Mouse (Mus musculus) granulocyte monocyte progenitor cell, adult 5-6 weeks (primary cell): ENCODE results near the gene Slc5a4a. TPM values are rescaled to one million over a fixed set of nuclear protein-coding genes. Genes with fewer than 3 reads are reported as not detected.

Source experiments
- ATAC-seq: replicated peaks from 2 replicates; pipeline ENCODE4 v1.8.0; 2016; ENCODE audit warnings: mild to moderate bottlenecking, moderate TSS enrichment, inconsistent platforms; ENCODE audit not compliant: poor library complexity, severe bottlenecking
- total RNA-seq, 2 experiments: library from RNA; stranded (forward) in 1 of 2; stranded (reverse) in 1 of 2; fragments of 200-712, 200-1000 nt in 1 of 2; fragments of >200 nt in 1 of 2; fragmentation: Nextera tagmentation in 1 of 2; gene quantifications; 2 replicates each; pipeline ENCODE4 v1.2.3; 2014 to 2017

Gene Slc5a4a
- total RNA-seq, 2 experiments from 2014 or later, result not detected

DNA sequence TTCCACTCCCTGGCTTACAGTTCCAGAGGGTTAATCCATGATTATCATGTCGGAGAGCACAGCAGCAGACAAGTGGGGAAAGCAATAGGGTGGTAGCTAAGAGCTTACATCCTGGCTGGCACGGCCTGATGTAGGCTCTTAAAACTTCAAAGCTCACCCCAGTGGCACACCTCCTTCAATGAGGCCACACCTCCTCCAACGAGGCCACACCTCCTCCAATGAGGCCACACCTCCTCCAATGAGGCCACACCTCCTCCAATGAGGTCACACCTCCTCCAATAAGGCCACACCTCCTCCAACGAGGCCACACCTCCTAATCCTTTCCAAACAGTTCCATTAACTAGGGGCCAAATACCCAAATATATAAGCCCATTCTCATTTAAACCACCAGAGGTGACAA is 66.9 kb downstream of the Slc5a4a start:
- ATAC-seq, result no peak

DNA sequence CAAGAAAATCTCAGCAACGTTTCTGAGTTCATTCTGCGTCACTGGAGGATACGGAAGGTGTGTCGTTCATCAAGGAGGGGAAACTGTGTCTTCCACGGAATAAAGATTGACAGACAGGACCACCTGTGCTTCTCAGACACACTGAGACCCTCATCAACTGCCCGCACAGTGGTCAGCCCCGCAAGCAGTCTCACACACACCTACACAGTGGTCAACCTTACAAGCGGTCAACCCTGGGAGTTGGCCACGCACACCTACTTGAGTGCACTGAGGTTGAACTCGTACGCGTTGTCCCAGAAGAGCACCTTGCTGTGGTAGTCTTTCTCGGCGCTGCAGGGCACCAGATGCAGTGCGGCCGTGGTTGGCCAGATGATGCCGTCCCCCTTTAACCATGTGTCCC is 69.8 kb downstream of the Slc5a4a start:
- ATAC-seq, result no peak

DNA sequence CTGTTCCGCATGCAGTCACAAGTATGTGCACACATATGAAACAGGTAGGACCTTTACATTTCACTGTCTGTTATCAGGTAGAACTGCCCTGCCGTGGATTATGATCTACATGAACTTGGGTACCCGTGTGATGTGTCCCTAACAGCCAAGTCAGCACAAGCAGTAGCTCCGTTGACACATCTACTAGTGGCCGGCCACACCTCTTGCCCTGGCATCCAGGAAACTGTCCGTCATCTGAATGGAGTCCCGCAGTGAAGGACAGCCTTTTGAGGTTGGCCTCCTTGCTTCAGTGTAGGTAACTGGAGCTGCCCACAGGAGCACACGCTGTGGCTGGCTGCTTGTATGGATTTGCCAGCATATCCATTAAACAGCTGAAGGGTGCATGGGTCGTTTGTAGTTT is 71.0 kb downstream of the Slc5a4a start:
- ATAC-seq, result no peak

DNA sequence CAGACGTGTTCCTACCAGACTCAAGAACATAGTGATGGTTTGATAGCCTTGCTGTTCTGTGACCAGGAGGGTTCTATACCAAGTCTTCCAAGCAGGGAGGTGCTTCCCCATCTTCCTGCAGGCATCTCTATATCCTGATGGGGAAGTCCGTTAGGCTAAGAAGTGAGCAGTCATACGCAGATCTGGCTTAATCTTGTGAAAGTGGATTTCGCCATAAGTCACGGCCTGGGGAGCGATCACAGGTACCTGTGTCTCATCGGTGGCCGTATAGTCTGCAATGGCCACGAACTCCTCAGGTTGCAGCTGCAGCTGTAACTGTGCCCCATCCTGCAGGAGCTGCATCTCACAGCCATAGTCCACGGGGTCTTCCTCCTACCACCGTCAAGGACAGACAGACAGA is 78.7 kb downstream of the Slc5a4a start:
- ATAC-seq, result peak; percentile 72

DNA sequence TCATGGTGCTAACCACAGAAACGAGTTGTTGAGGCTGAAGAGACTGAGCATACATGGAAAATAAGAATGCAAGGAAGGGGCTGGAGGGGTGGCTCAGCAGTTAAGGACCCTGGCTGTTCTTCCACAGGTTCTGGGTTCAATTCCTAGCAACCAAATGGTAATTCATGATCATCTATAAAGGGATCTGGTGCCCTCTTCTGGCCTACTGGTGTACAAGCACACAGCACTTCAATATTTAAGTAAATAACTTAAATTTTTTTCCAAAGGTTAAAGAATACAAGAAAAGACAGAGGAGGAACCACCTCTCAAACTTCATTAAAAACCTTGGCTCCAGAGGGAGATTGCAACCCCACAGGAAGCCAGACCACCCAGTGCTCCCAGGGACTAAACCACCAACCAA is 82.4 kb downstream of the Slc5a4a start:
- ATAC-seq, result no peak; the same call in 1 of the 2 replicates

DNA sequence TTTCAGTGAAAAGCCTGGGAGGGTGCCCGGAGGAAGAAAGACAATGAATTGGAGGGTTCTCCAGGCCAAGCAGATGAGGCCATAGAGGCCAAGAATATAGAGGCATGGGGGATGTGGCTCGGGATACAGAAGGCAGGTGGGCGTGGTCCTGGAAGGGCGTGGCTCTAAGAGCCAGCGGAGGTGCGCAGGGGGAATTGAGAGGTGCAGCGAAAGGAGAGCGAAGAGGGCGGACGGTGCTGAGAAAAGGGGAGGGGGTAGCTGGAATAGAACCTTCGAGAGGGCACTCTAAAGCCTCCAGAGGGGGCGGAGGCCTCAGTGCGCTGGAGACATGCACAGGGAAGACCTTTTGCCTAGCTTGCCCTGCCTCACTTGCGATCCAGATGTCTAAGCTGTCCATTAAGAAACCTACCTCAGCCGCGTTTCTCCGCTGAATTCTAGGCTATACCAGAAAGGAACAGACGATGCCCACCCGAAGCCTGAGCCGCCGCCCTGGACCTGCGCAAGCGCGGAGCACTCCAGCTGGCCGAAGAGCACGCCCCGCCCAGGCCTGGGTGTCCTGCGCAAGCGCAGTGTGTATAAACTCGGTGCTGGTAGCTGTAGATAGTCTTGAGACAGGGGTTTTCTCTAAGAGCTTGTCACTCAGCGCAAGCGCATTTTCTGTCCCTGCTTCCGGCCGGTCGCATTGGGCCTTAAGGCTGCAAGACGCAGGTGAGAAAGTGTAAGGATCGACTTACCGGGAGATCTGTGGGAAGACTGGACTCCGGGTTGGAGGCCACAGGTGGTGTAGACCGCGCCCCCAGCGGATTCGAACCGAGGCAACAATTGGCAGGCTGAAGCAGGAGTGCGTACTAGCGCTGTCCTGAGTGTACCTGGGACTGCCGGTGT is 90.3 kb downstream of the Slc5a4a start, which contains the start of gene Prmt2:
TSS of gene Prmt2 (minus strand) at position 525 of the 885 bp plus-strand sequence.
- peak; percentile 96 for ATAC-seq

Other genes starting within 250 kb of the Slc5a4a start
- 80.0 and 102 TPM in 2 replicates for gene Smarcb1, start 225.8 kb upstream of the Slc5a4a start, total RNA-seq (2014; fragmentation: Nextera tagmentation)
- gene Smarcb1, start 225.8 kb upstream of the Slc5a4a start, total RNA-seq (2017), result 58.0 and 79.4 TPM in 2 replicates
- 60.4 and 66.7 TPM in 2 replicates for gene Chchd10, start 214.3 kb upstream of the Slc5a4a start, total RNA-seq (2014; fragmentation: Nextera tagmentation)
- gene Chchd10, start 214.3 kb upstream of the Slc5a4a start, total RNA-seq (2017), result 33.2 and 37.5 TPM in 2 replicates
- gene Mmp11, start 211.0 kb upstream of the Slc5a4a start, total RNA-seq (2014; fragmentation: Nextera tagmentation), result 0.41 TPM in 1 of 2 replicates, not detected in the other
- gene Mmp11, start 211.0 kb upstream of the Slc5a4a start, total RNA-seq (2017), result not detected in 2 replicates
- gene Gm867, start 206.8 kb upstream of the Slc5a4a start, total RNA-seq (2014; fragmentation: Nextera tagmentation), result not detected in 2 replicates
- gene Gm867, start 206.8 kb upstream of the Slc5a4a start, total RNA-seq (2017), result not detected in 2 replicates
- gene Vpreb3, start 204.4 kb upstream of the Slc5a4a start, total RNA-seq (2014; fragmentation: Nextera tagmentation), result not detected in 2 replicates
- not detected in 2 replicates for gene Vpreb3, start 204.4 kb upstream of the Slc5a4a start, total RNA-seq (2017)
- gene Gm5134, start 192.9 kb upstream of the Slc5a4a start, total RNA-seq (2014; fragmentation: Nextera tagmentation), result 0.77 and 1.7 TPM in 2 replicates
- 0.36 and 0.43 TPM in 2 replicates for gene Gm5134, start 192.9 kb upstream of the Slc5a4a start, total RNA-seq (2017)
- gene Zfp280b, start 114.8 kb upstream of the Slc5a4a start, total RNA-seq (2014; fragmentation: Nextera tagmentation), result 5.7 and 25.2 TPM in 2 replicates
- gene Zfp280b, start 114.8 kb upstream of the Slc5a4a start, total RNA-seq (2017), result 7.8 and 22.6 TPM in 2 replicates
- gene Slc5a4b, start 36.5 kb upstream of the Slc5a4a start, total RNA-seq (2014; fragmentation: Nextera tagmentation), result not detected in 2 replicates
- gene Slc5a4b, start 36.5 kb upstream of the Slc5a4a start, total RNA-seq (2017), result not detected in 2 replicates
- 3.5 TPM in 1 of 2 replicates, not detected in the other for gene Prmt2, start 90.4 kb downstream of the Slc5a4a start, total RNA-seq (2014; fragmentation: Nextera tagmentation)
- gene Prmt2, start 90.4 kb downstream of the Slc5a4a start, total RNA-seq (2017), result 0.41 and 1.5 TPM in 2 replicates
- gene S100b, start 106.4 kb downstream of the Slc5a4a start, total RNA-seq (2014; fragmentation: Nextera tagmentation), result not detected in 2 replicates
- gene S100b, start 106.4 kb downstream of the Slc5a4a start, total RNA-seq (2017), result not detected in 2 replicates
- 4.4 and 6.6 TPM in 2 replicates for gene Dip2a, start 197.8 kb downstream of the Slc5a4a start, total RNA-seq (2014; fragmentation: Nextera tagmentation)
- 1.2 and 2.3 TPM in 2 replicates for gene Dip2a, start 197.8 kb downstream of the Slc5a4a start, total RNA-seq (2017)